Mouse (Mus musculus) bone marrow macrophage, adult 2 months (primary cell): ENCODE data around the gene Pga5.

Experiments used
- CTCF ChIP-seq: IDR thresholded peaks from 2 replicates; pipeline ENCODE4 v1.5.1; 2012; ENCODE audit warnings: low read depth, mild to moderate bottlenecking, low read length, moderate library complexity
- POLR2A ChIP-seq: IDR thresholded peaks from 2 replicates; pipeline ENCODE4 v1.6.1; 2012; ENCODE audit warnings: mild to moderate bottlenecking, low read depth, low read length, borderline replicate concordance

DNA sequence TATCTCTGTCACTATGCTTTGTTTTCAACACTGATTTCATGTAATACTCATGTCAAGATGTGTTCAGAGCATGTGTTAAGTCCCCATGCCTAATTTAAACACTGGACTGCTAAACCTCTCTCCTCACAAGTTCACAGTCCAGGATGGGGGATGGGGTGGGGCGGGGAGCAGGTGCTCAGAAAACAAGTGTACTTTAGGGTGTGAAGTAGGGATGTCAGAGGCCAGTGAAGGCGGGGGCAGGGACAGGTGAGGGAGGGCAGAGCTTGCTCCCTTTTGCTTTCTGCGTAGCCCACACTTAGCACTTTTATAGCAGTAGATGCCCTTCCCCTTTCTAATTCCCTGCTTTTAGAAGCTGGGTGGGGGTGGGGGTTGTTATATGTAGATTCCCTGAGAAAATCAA is 12.8 kb downstream of the Pga5 start:
- TF ChIP-seq CTCF = no peak
- no peak for TF ChIP-seq POLR2A
